Mouse (Mus musculus): ENCODE measurements at regions not wholly inside any gene's neighbourhood (a gene's known extent, or its start where the extent isn't known, plus 50 kb on each side); places are given as distances from the start of the nearest gene placed in this dataset.

GRCm38 (mm10) chr2:114993419-114993818 is 338.7 kb upstream of the Dph6 start:
- DNase-seq (ENCODE audit: low read depth), result no peak

DNA sequence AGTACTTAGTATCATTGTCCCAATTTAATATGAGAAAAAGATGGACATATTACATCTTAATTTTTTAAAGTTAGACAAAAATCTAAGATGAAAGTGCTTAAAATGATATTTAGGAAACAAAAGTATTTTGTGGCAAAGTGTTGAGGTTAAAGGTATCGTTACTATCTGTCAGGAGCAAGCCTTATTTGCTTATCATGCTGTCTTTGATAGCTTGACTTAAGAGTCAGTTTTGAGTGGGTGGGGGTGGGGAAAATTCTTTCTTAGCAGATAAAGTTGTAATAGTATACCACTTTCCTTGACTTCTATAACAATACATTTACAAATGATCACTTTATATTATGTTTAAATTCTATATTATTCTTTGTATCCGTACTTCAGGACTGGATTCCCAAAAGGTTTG is 339.1 kb upstream of the Dph6 start:
- no peak for DNase-seq (ENCODE audit: low read depth)

DNA sequence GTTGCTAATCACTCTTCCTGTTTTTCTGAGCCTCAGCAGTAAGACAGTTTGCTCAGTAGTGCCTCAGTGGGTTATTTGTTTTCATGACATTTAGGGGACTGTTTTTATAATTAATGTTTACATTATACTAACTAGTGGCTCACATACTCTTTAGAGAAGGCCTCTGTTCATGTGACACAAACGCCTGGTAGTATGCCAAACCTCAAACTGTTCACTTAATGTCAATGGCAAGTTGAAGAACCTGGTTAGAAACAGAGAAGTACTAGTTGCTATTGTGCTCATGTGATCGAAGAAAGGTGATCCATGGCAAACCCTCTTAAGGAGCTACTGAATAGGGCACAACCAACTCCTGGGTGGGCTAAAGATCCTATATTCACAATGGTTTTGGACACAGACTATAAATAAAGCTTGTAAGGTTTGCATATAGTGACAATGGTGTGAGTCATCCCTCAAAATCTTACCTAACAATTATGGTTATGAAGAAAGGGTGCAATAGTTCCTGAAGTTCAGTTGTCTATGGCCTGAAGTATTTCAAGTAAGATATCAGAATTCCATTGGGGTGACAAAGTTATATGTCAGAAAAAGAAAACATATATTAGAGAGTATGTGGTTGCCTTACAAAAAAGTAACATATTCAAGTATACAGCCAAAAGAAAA is 340.1 kb upstream of the Dph6 start:
- no peak for DNase-seq (ENCODE audit: low read depth)

DNA sequence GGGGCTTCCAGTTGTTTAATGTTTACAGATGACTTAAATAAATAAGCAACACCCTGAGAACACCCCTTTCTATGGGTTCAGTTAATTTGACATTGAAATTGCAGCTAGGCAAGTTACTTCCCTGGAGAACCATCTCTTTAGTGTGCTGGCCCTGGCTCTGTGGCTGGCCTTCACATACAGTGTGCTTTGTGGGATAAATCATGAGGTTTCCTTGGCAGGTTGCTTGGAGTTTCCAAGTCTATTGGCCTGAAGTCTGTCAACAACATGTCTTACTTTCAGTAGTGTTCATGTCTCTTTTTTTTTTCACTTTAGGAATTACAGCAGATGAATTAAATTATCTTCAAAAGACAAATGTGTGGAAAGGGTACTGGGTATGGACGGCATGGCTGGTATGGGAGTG is 359.2 kb upstream of the Dph6 start:
- DNase-seq (ENCODE audit: low read depth), result no peak

GRCm38 (mm10) chr2:115026777-115027176 is 372.0 kb upstream of the Dph6 start:
- no peak for DNase-seq (ENCODE audit: low read depth)

DNA sequence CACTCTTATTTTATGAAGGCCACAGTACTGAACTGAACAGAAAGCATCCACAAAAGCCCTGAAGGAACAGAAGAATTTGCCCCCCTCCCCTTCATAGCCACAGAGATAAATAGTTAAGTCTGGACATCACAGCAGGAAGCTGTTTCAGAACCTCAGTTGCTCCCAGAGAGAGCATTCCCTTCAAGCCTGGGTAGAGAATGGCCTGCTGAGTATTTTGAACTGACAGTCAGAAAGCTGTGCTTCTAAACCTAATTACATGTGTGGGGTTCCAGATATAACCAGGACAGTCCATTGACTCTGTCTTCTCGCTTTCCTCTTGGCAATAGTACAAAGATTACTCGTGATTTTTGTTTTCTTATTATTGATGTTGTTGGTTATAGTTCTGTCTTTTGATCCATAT is 376.4 kb upstream of the Dph6 start:
- no peak for DNase-seq (ENCODE audit: low read depth)

GRCm38 (mm10) chr2:115036205-115036604 is 381.4 kb upstream of the Dph6 start:
- no peak for DNase-seq (ENCODE audit: low read depth)

DNA sequence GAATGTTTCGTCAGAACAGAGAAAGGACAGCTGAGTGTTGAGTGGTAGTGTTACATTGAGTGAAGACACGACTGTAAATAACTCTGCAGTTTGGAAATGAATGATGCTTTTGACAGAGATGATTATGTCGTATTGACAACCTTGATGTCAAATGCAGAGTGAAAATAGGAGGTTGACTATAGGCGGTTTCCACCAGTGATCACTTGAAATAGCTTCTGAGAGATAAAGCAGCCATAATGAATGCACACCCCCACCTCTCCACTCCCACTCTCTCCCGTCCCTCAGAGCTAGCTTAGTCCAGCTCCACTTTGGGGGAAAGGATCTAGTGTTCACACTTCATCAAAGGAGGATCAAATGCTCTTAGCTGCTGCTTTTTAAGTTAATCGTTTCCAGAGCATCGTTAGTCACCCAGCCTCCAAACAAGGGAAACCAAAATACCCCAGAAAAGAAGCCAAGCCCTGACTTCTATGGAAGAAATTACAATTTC is 387.6 kb upstream of the Dph6 start:
- DNase-seq (ENCODE audit: low read depth), result no peak

- DNase-seq (ENCODE audit: low read depth), result no peak
Observed at GRCm38 (mm10) chr2:115056327-115057070, 401.7 kb upstream of the Dph6 start.

GRCm38 (mm10) chr2:115057200-115057599 is 402.4 kb upstream of the Dph6 start:
- DNase-seq (ENCODE audit: low read depth), result no peak

DNA sequence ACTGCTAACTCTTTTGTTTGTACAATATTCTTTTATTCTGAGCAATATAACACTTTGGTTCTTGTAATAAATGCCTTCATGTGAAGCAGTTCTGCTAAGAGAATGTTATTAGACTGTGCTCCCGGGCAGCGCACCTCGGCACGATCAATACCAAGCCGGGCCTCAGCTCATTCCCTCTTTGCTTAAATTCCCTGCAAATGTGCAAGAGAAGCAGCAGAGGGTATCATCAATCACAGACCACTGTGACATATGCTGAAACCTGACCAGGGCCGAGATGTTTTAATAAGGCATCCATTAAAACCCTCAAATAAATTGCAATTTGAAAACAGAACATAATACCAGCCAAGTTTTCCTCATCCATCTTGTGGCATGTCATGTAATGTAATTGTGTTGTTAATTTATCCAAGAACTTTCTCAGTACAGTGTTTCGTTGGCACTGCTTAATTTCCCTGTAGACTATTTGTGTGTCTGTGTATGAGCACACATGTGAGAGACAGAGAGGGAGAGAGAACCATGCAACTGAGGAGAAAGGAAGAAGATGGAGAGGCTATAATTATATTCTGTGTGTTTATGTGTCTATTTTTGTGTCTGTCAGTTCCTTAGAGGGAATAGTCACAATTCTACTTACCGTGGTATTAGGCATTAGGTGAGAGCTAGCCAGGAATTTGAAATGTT is 412.9 kb upstream of the Dph6 start:
- DNase-seq (ENCODE audit: low read depth), result no peak

GRCm38 (mm10) chr2:115069704-115070103 is 414.9 kb upstream of the Dph6 start:
- no peak for DNase-seq (ENCODE audit: low read depth)

- DNase-seq (ENCODE audit: low read depth), result no peak
Observed at GRCm38 (mm10) chr2:115070123-115070522, 415.4 kb upstream of the Dph6 start.

DNA sequence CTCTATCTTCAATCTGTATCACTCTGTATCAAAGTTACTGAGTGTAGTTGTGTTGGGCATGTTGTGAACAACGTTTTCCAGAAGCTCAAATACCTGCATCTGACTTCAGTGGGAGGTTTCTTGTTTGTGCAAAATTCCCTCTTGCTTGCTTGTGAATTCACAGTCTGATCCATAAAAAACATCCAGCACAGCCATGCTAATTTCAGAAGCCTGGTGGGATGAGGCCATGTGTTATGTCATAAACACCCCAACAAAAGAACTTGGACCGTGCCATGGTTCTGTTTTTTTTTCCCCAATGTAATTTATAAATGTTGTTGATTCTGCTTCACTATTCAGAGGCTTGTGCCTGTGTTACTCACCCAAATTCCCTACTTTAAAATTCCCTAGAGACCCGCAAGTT is 415.9 kb upstream of the Dph6 start:
- DNase-seq (ENCODE audit: low read depth), result no peak

DNA sequence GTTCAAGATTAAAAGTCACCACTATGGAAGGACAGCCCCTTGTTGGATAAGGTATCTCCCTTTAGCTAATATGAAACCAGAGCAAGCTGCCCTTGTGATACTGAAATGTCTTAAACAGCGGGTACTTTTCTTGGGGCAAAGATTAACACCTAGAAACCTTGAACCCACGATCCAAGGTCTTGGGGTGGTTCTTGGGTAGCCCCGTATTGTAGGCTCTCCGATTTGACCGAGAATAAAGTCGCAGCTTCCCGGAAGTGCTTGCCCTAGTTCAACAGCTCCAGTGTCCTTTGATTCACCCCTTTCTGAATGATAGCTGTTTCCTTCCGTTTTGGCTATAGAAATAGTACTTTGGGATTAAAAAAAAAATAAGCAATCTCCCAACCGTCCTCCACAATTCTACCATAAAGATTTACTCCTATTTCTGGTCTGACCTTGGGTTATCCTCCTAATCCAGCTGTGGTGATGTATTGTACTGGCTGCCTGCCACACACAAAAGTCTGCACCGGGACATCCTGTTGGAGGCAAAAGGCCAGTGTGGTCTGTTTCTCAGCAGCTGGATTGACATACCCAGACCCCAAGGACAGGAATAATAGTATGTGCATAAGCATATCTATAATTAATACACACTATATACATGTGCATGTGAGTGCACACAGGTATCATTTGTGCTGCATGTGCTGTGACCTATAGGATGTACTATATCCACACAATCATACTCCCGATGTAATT is 427.0 kb upstream of the Dph6 start:
- no peak for DNase-seq (ENCODE audit: low read depth)

DNA sequence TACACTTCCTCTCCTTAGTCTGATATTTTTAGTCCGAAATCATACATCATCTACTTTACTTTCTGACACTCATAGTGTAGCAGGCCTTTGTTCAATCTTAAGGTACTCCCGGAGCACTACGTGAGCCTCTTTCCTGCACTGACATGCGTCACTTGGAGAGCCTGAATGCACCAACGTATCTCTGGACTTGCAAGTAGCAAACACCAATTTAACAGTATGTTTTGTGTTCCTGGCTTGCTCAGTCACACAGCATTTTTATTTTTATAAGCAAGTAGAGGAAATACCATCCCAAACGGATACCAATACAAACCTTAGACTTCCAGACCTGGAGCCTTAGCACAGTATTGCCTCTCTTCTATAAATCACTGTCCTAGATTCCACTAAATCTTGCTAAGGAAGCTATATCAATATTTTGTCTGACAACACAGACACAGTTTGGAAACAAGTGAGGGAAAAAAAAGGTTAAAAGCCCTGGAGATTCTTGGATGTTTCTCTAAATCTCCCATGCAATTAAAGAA is 427.6 kb upstream of the Dph6 start:
- no peak for DNase-seq (ENCODE audit: low read depth)

DNA sequence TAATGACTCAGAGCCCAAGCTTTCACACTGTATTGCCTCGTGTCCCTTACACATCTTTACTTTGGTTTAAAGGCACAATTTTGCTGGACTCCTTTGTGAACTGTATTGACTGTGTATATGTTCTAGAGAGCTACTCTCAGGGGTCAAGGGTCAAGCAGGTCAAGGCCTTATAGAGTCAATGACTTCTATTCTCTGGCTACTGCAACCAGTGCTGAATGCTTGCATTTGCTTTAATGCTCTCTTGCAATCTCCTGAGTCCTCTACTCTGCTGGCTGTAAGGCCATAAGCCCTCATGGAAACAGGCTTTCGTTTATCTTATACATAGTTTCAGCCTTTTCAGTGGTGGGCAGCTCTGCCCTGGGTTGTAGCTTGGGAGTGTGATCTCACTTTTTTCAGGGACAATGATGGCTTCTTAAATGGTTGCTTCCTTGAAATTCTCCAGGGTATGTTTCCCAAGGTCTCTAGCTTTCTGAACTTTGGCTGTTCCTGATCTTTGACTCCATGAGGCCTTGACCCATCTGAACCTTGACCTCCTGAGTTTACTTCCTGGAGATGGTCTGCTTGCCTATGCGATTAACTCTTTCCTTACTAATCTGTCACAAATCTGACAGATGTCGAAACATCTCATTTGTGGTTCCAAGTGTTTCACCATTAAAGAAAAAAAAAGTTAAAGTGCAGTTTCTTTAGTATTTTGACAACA is 433.8 kb upstream of the Dph6 start:
- DNase-seq (ENCODE audit: low read depth), result no peak

DNA sequence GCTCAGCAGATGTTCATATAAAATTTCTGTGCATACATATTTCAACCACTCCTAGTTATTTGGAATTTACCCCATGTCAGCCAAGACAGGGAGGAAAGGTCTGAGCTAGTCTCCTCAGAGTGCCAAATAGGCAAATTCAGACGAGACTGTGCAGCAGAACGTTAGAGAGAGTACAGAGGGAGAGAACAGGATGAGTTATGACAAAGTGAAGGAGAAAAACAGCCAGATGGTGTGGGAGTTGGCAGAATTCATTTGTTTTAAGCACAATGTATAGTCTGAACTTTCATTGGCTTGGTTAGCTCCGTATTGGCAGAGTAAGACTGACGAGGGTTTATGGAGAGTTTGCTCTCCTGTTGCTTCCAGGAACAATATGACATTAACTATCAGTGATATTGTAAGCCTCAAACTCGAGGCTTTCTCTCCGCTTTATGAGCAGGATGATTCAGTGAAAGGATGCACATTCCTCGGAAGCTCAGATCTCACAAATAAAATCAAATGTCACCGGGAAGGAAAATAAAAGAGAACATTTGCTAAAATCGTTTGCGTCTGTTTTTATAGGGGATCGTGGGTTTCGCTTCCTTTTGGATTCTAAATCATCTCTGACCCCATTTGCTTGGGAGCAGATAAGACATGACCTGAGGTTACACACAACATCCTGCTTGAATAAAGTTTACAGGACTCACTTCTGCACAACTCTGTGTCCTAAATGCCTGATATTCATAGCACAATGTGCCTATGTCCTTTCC is 435.8 kb upstream of the Dph6 start:
- DNase-seq (ENCODE audit: low read depth), result no peak

DNA sequence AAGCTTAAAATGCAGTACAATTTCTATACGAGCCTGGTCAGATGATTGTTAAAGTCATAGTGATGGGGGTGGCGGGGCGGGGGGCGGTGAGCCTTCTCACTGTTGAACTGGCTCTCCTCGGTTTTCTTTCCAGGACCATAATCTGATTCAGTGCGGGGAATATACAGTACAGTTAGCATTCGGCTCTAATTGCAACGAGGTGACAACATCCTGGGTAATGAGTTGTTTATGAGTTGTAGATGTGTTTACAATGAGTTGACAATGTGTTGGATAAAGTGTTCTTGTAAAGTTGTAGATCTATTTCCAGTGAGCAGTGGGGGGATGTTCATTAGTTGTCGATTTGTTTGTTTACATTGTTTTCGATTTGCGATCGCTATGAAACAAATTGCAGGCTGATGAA is 440.6 kb upstream of the Dph6 start:
- DNase-seq (ENCODE audit: low read depth), result no peak

GRCm38 (mm10) chr2:115101501-115101900 is 446.7 kb upstream of the Dph6 start:
- no peak for DNase-seq (ENCODE audit: low read depth)
